8 mouse cellular contexts compared by ENCODE assay signal in genomic region chr17:86937497-86938155, GRCm38 (mm10). TPM values are rescaled to one million over a fixed set of nuclear protein-coding genes. Genes with fewer than 3 reads are reported as not detected.
A peak's percentile ranks its signal among the peaks of the same experiment; 100 is the strongest.
DNase-seq lines count a peak whose midpoint lies in the region; ATAC-seq lines count a peak whose summit lies in the region.

No protein-coding gene starts in this region.

- peak overlapping the region; percentile 62; the same call in 1 of the 2 replicates for H3K27ac ChIP-seq in intestine, embryonic 14.5 days (ENCODE audit: low read depth)

- H3K4me2 ChIP-seq in intestine, embryonic 14.5 days (ENCODE audit: low read length) = peak overlapping the region; percentile 68

- H3K27me3 ChIP-seq in intestine, embryonic 14.5 days (replicated peaks; ENCODE audit: control insufficient read depth, insufficient read depth, low read length) = no peaks in the 10 kb centered on the region
- peaks cover 54% of the 10 kb centered on the region for H3K27me3 ChIP-seq in megakaryocyte, embryonic 14.5 days (replicated peaks)

- DNase-seq in adipocyte (ENCODE audit: low spot score) = peak; percentile 56
- peak; percentile 89 for DNase-seq in embryo, embryonic 10 days (ENCODE audit: low spot score)
- DNase-seq in gastrocnemius, postnatal 36 days = peak; percentile 73 to 74
- DNase-seq in intestine, embryonic 14.5 days (ENCODE audit: low spot score) = peak; percentile 85
- peak; percentile 66 to 75 for DNase-seq in left cerebral cortex, adult 9 months (ENCODE audit: low spot score in 2 of 2)
- peak; percentile 59 to 77 for DNase-seq in right cerebral cortex, adult 2 months (ENCODE audit: low spot score in 2 of 2)

- 0 out of 2 replicates have a peak overlapping the region, but pooled peaks have one; percentile 22 for H3K9ac ChIP-seq in intestine, embryonic 14.5 days (ENCODE audit: low read length)

- WGBS in intestine, embryonic 14.5 days = 5% methylated on average over 20 of the region's 20 CpGs

- peak; percentile 92 for ATAC-seq in intestine, embryonic 14.5 days (replicated peaks; ENCODE audit: low FRiP score, low TSS enrichment, low read depth)
- no peak for ATAC-seq in erythroblast, adult 5-6 weeks (replicated peaks; ENCODE audit: low FRiP score, poor library complexity, severe bottlenecking)

- H3K4me1 ChIP-seq in intestine, embryonic 14.5 days (replicated peaks; ENCODE audit: control insufficient read depth, insufficient read depth, low read length) = peaks cover 11% of the 10 kb centered on the region
- H3K4me1 ChIP-seq in megakaryocyte, embryonic 14.5 days = peaks cover 7% of the 10 kb centered on the region

- no peaks in the 10 kb centered on the region for H3K36me3 ChIP-seq in intestine, embryonic 14.5 days (ENCODE audit: control insufficient read depth, insufficient read depth, low read length)
- H3K36me3 ChIP-seq in megakaryocyte, embryonic 14.5 days (replicated peaks; ENCODE audit: low read length) = no peaks in the 10 kb centered on the region

- intact Hi-C loops in gastrocnemius, postnatal 36 days (cut with DNase I) = no loop called here

- no peaks in the 10 kb centered on the region for H3K9me3 ChIP-seq in intestine, embryonic 14.5 days (ENCODE audit: control insufficient read depth, low read length)
- no peaks in the 10 kb centered on the region for H3K9me3 ChIP-seq in megakaryocyte, embryonic 14.5 days

- H3K4me3 ChIP-seq in intestine, embryonic 14.5 days (ENCODE audit: low read depth, low read length) = peak overlapping the region; percentile 34
- H3K4me3 ChIP-seq in megakaryocyte, embryonic 14.5 days (replicated peaks) = peak overlapping the region; percentile 77

RNA-seq across cellular contexts. Expression of gene Atp6v1e2, which starts 10.1 kb away (rescaled TPM):
- not detected for total RNA-seq in gastrocnemius, postnatal 36 days (2021)
- not detected in 2 replicates for polyA plus RNA-seq in intestine, embryonic 14.5 days (2014; fragmentation: Nextera tagmentation; extraction: Ambion mirVana)
- not detected in 2 replicates for polyA plus RNA-seq in megakaryocyte, embryonic 14.5 days (2012; ENCODE audit: insufficient read depth, low replicate concordance)
- not detected in 2 replicates for total RNA-seq in erythroblast, adult 5-6 weeks (2015; ENCODE audit: low replicate concordance)
- not detected in 2 replicates for total RNA-seq in erythroblast, adult 5-6 weeks (2017; ENCODE audit: low replicate concordance)

RNA-seq across cellular contexts. Expression of gene Tmem247, which starts 20.5 kb away (rescaled TPM):
- not detected for total RNA-seq in gastrocnemius, postnatal 36 days (2021)
- not detected in 2 replicates for polyA plus RNA-seq in intestine, embryonic 14.5 days (2014; fragmentation: Nextera tagmentation; extraction: Ambion mirVana)
- polyA plus RNA-seq in megakaryocyte, embryonic 14.5 days (2012; ENCODE audit: insufficient read depth, low replicate concordance) = not detected in 2 replicates
- not detected in 2 replicates for total RNA-seq in erythroblast, adult 5-6 weeks (2015; ENCODE audit: low replicate concordance)
- total RNA-seq in erythroblast, adult 5-6 weeks (2017; ENCODE audit: low replicate concordance) = not detected in 2 replicates

RNA-seq across cellular contexts. Expression of gene Rhoq, which starts 25.3 kb away (rescaled TPM):
- 100 to 1,000 TPM; 197 to 202 TPM for total RNA-seq in gastrocnemius, postnatal 36 days (2021)
- 18.6 and 18.7 TPM in 2 replicates for polyA plus RNA-seq in intestine, embryonic 14.5 days (2014; fragmentation: Nextera tagmentation; extraction: Ambion mirVana)
- 0.77 TPM in 1 of 2 replicates, not detected in the other for polyA plus RNA-seq in megakaryocyte, embryonic 14.5 days (2012; ENCODE audit: insufficient read depth, low replicate concordance)
- total RNA-seq in erythroblast, adult 5-6 weeks (2015; ENCODE audit: low replicate concordance) = 1.7 and 2.5 TPM in 2 replicates
- total RNA-seq in erythroblast, adult 5-6 weeks (2017; ENCODE audit: low replicate concordance) = 2.5 and 7.2 TPM in 2 replicates

Comparison
In these comparisons a context has a peak if more than half of its experiments do, and no peak if none do; other contexts are left out.
1. RNA of gene Rhoq, which starts 25.3 kb away (total RNA-seq): 197 to 202 TPM in gastrocnemius, postnatal 36 days; 1.7 to 7.2 TPM in erythroblast, adult 5-6 weeks; every median in the first group is over 10 times any median in the second.
2. Peak in every context shown above with its lines, with median percentiles within 50 percentile points of each other: DNase-seq.